Comparison of ENCODE assay signal across 8 mouse cellular contexts in the genomic region with DNA sequence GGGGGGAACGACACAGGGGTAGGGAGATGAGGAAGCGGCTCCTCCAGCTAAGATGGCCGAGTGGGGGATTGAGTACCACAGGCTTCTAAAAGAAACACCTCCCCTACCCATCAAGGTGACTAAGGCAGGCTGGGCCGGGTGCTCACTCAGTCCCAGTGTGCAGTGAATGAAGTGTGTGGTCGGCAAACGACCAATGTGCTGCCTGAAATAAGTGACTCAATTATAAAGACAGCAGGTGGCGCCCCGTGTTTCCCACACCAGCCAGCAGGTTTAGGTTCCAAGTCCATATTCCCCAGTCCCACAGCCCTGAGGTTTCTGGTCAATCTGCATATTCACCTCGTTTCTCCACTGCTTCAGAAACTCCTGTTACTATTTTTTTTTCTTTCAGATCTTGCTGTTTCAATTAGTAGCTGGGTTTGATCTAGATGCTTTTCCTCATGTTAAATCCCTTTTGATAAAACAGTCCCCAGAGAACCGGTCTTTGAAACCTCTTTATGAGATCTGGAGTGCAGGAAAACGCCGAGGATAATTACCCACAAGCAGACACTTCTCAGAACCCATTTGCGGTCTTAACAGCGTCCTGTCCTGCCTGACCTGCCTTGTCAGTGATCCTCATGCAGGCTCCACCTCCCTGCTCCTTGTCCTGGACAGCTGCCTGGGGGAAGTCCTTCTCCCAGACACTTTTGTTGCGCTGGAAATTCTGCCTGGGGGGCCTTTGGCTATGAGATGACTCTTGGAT. TPM values are rescaled to one million over a fixed set of nuclear protein-coding genes. Genes with fewer than 3 reads are reported as not detected.
DNase-seq lines count a peak whose midpoint lies in the region; ATAC-seq and TF ChIP-seq lines count a peak whose summit lies in the region.

No protein-coding gene starts in this region.

- H3K9ac ChIP-seq in hindbrain, postnatal 0 days (replicated peaks; ENCODE audit: low read length), result no peak overlapping the region
- H3K9ac ChIP-seq in limb, embryonic 11.5 days (ENCODE audit: low read length), result no peak overlapping the region

- no peak overlapping the region for H3K4me2 ChIP-seq in hindbrain, postnatal 0 days (ENCODE audit: low read depth, low read length)
- no peak overlapping the region for H3K4me2 ChIP-seq in limb, embryonic 11.5 days (ENCODE audit: low read depth, severe bottlenecking)

- ATAC-seq in hindbrain, postnatal 0 days, result no peak
- ATAC-seq in limb, embryonic 11.5 days (ENCODE audit: insufficient number of reproducible peaks, low FRiP score, low TSS enrichment, low read depth), result no peak
- ATAC-seq in monocyte, adult 5-6 weeks (replicated peaks; ENCODE audit: insufficient number of reproducible peaks, low FRiP score, low TSS enrichment, poor library complexity, severe bottlenecking), result 0 out of 2 replicates have a peak, but pooled peaks have one; percentile 35

- TF ChIP-seq POLR2A in embryonic fibroblast, embryonic 13.5 days (IDR thresholded peaks at IDR 0.05; ENCODE audit: low read depth, low read length), result no peak

- DNase-seq in ovary, adult 18-20 months (ENCODE audit: low spot score), result peak; percentile 43
- DNase-seq in ovary, postnatal 10 days (ENCODE audit: low spot score), result no peak
- peak; percentile 72 for DNase-seq in adrenal gland, postnatal 10 days
- DNase-seq in hindbrain, postnatal 0 days (ENCODE audit: low spot score), result peak; percentile 59
- peak; percentile 71 for DNase-seq in limb, embryonic 11.5 days (ENCODE audit: low spot score)
- peak; percentile 41 to 46 for DNase-seq in thymus, postnatal 36 days

- no peaks in the 10 kb centered on the region for H3K4me1 ChIP-seq in embryonic fibroblast, embryonic 13.5 days (ENCODE audit: control insufficient read depth, insufficient read depth, low read length)
- no peaks in the 10 kb centered on the region for H3K4me1 ChIP-seq in hindbrain, postnatal 0 days (ENCODE audit: insufficient read depth, low read length)
- H3K4me1 ChIP-seq in limb, embryonic 11.5 days (ENCODE audit: control insufficient read depth, insufficient read depth, low read length), result no peaks in the 10 kb centered on the region

- H3K9me3 ChIP-seq in hindbrain, postnatal 0 days (ENCODE audit: low read length), result no peaks in the 10 kb centered on the region
- no peaks in the 10 kb centered on the region for H3K9me3 ChIP-seq in limb, embryonic 11.5 days (ENCODE audit: control insufficient read depth, low read length)

- H3K27me3 ChIP-seq in hindbrain, postnatal 0 days (ENCODE audit: insufficient read depth, low read length), result 0 out of 2 replicates have a peak, but pooled peaks cover 5% of the 10 kb centered on the region
- no peaks in the 10 kb centered on the region for H3K27me3 ChIP-seq in limb, embryonic 11.5 days (ENCODE audit: control insufficient read depth, insufficient read depth, low read length)

- H3K27ac ChIP-seq in embryonic fibroblast, embryonic 13.5 days (ENCODE audit: insufficient read depth, low read length), result no peak overlapping the region
- no peak overlapping the region for H3K27ac ChIP-seq in hindbrain, postnatal 0 days
- H3K27ac ChIP-seq in limb, embryonic 11.5 days (replicated peaks; ENCODE audit: low read depth, low read length), result no peak overlapping the region

- H3K4me3 ChIP-seq in embryonic fibroblast, embryonic 13.5 days (ENCODE audit: insufficient read depth, low read length), result no peak overlapping the region
- H3K4me3 ChIP-seq in hindbrain, postnatal 0 days (ENCODE audit: low read length), result no peak overlapping the region
- H3K4me3 ChIP-seq in limb, embryonic 11.5 days (ENCODE audit: low read depth, low read length), result no peak overlapping the region

- WGBS in hindbrain, postnatal 0 days, result 32% methylated on average over 15 of the region's 15 CpGs
- 25% methylated on average over 15 of the region's 15 CpGs for WGBS in limb, embryonic 11.5 days

- no peaks in the 10 kb centered on the region for H3K36me3 ChIP-seq in hindbrain, postnatal 0 days (ENCODE audit: insufficient read depth, low read length)
- H3K36me3 ChIP-seq in limb, embryonic 11.5 days (ENCODE audit: control insufficient read depth, insufficient read depth, low read length), result no peaks in the 10 kb centered on the region

- peak; percentile 29; the same call in 1 of the 2 replicates for TF ChIP-seq CTCF in embryonic fibroblast, embryonic 13.5 days (IDR thresholded peaks at IDR 0.05; ENCODE audit: borderline replicate concordance, insufficient read depth, low read length)
- TF ChIP-seq CTCF in hindbrain, postnatal 0 days (IDR thresholded peaks at IDR 0.05; ENCODE audit: low read depth), result peak; percentile 53

RNA-seq across cellular contexts. Expression of gene Galnt10, which starts 27.5 kb away (rescaled TPM):
- total RNA-seq in adrenal gland, postnatal 10 days (2021), result 10 to 100 TPM; 31.7 to 33.5 TPM
- 48.3 and 51.8 TPM in 2 replicates for polyA plus RNA-seq in embryonic fibroblast, embryonic 13.5 days (2011; ENCODE audit: insufficient read length, low read depth, missing spikeins)
- total RNA-seq in hindbrain, postnatal 0 days (2014; rRNA removed), result 20.3 and 23.2 TPM in 2 replicates
- polyA plus RNA-seq in hindbrain, postnatal 0 days (2015; fragmentation: Nextera tagmentation; extraction: Ambion mirVana), result 10.5 and 10.9 TPM in 2 replicates
- 13.9 and 15.6 TPM in 2 replicates for polyA plus RNA-seq in limb, embryonic 11.5 days (2014; fragmentation: Nextera tagmentation; extraction: Ambion mirVana)
- total RNA-seq in monocyte, adult 5-6 weeks (2017), result 18.6 to 31.9 TPM (median 21.5 TPM) in 3 replicates
